Mouse (Mus musculus) embryo, embryonic 10.5 days (tissue): ENCODE results near the gene Fbxw5.
"Not testable (repeated sequence)": the region's sequence is repeated elsewhere in the genome, so short reads cannot be mapped to it uniquely, and the experiment has no call there.

Source experiments
- DNase-seq: peaks from one replicate; pipeline ENCODE4 v3.0.0-alpha.2; 2015; ENCODE audit warnings: low spot score

Gene Fbxw5

DNA sequence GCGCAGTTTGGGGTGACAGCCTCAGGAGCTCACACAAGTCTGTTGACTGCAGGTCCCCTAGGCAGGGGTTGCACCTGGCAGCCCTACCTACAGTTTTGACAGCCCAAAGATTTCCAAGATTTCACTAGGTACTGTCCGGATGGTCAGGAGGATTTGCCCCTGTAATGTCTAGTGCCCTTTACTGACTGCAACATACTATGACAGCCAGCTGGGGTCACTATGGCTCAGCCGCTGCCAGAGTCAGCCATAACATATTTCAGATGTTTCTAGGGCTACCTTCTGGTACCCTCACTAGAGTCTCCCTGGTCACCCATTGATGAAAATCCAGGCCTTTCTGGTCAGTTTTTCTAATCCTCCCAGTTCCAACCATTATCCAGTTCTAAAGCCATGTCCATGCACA lies 9.4 kb downstream of the Fbxw5 start:
- DNase-seq = no peak

DNA sequence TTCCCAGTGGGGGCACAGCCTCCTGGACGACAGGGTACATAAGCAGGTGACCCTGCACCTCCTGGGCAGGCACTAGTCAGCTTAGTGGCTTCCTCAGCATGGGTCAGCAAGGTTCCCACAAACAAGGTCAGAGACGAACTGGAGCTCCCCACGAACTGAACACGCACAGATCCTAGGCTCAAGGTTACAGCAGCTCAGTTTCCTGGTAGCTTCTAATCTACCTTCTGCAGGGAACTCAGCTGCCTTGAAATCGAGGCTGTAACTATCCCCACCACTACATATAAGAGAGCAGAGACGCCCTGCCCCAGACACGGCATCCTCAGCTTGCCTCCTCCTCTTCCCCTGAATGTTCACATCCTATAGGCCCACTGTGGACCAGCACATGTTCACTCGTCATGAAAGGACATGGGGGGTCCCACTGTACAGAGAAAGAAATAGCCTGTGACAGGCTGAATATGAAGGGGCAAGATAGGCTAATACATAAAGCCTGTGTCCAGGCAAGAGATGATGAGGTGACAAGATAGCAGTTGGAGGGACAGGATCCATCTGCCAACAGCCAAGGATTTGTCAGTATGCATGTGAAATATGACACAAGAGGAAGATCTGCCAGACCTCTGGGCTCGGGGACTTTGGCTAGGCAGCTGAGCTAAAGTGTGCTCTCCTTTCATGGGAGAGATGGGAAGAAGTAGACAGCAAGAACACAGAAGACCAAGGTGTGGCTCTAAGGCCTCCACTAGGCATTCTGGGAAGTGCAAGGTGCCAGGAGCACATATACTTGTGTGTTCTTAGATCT lies 26.2 kb downstream of the Fbxw5 start:
- DNase-seq = no peak

DNA sequence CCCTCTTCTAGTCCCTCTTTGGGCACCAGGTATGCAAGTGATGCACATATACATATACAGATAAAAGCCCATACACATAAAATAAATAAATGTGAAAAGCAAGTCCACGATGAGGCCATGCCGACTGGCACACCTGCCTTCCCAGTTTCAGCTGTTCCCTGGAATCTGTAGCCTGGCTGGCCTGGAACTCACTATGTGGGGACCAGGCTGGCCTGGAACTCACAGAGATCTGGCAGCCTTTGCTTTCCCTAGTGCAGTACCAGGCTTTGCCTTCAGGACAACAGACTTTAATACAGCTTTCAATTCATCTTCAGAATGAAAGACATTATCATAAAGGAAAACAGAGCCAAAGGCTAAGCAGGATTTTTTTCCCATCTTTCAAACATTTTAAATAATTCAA lies 33.2 kb downstream of the Fbxw5 start:
- DNase-seq = no peak

DNA sequence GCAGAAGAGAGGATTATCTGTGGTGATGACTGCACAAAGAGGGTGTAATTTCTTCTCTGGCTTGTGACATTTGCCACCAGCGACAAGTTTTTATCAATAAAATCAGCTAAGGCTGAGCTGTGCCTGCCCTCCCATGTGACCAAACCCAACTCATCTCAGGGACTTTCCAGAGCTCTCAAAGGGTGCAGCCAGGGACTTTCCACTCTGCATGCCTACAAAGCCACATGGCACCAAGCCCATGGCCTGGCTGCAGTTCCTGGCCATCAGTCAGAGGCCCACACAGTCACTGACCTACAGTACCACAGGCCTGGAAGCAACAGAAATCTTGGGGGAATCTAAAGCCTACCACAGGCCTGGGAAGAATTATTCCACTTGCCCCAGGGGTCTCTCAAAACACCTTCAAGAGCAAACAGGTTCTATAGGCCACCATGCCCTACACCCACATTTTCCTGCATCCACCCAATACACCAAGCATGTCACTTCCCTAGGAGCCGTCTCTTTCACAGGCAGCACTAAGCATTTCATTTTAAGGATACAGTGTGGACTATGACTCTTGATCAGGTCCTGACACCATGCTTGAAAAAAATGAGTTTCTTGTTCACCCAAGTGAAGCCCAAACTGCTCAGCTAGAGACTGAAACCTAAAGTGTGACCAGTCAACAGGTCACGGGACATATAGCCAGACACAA lies 33.8 kb downstream of the Fbxw5 start:
- DNase-seq = no peak

DNA sequence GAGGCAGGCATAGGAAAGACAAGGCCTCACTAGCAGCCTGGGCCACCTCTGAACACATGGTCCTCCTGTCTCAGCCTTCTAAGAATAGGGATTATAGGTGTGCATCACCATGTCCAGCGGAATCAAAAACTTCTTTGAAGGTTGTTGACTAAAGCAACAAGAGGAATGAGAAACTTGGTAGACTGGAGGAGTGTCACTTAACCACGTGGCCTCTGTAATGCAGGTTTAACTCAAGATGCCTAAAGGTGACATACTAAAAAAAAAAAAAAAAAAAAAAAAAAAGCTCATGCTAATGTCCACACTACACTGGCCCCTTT lies 34.3 kb downstream of the Fbxw5 start:
- DNase-seq = no peak

DNA sequence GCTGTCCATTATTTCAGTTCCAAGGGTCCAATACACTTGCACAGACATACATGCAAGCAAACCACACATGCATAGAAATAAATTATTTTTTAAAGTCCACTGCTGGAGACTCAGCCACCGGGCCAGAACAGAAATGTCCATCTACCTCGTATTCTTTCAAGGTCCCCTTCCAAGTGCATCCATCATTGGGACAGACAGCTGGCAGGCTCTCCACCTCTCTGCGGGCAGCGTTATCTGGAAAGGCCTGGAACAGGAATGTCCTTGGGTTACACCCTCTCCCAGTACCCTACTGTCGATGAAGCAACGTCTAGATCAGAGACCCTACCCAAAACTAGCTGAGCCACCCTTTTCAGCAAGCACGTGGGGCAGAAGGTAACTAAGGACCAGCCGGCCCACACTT lies 36.0 kb downstream of the Fbxw5 start:
- no peak for DNase-seq

DNA sequence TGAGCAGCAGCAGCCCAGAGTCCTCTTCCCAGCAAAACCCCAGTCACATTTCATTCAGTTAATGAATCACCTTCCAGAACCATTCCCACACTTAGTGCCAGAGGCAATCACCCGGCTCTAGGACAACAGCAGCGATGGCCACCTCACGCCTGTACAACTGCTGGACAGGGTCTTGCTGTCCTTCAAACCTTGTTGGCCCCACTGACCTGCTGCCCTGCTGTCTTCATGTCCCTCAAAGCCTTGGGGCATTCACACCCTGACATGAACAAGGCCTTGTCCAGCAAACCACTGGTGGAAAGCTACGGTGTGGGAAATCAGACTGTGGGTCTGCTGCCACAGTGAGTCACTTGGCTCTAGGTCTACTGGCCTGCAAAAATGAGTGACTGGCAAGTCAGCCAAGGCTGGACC lies 40.0 kb downstream of the Fbxw5 start:
- no peak for DNase-seq

DNA sequence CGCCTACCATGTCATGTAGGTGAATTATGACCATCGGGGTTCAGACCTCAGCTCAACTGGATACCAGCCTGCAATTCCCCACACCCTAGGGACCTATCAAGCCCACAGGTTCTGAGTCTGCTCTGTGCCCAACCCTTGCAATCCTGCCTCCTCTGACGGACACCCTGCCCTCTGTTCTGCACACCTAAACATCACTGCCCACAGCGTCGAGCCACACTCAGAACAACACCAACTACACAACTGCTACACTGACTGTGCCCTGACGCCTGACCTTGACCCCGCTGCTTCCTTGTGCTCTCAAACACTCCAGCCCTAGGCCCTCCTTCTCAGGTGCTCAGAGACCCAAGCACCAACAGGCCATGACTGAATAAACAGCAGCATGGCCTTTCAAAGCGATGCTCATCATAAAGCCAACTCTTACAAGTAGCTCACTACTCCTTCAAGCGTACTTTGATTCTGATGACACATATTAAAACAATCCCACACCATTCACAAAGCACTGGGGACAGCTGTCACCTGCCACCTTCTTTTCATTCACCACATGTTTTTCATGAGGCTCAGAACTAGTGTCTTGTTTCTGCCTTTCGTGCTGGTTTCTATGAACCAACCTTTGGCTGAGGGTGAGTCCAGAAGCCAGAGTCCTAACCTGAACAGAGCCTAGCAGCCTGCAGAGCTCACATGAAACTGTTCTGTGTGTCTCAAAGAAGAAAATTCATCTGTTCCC lies 41.3 kb downstream of the Fbxw5 start:
- no peak for DNase-seq

DNA sequence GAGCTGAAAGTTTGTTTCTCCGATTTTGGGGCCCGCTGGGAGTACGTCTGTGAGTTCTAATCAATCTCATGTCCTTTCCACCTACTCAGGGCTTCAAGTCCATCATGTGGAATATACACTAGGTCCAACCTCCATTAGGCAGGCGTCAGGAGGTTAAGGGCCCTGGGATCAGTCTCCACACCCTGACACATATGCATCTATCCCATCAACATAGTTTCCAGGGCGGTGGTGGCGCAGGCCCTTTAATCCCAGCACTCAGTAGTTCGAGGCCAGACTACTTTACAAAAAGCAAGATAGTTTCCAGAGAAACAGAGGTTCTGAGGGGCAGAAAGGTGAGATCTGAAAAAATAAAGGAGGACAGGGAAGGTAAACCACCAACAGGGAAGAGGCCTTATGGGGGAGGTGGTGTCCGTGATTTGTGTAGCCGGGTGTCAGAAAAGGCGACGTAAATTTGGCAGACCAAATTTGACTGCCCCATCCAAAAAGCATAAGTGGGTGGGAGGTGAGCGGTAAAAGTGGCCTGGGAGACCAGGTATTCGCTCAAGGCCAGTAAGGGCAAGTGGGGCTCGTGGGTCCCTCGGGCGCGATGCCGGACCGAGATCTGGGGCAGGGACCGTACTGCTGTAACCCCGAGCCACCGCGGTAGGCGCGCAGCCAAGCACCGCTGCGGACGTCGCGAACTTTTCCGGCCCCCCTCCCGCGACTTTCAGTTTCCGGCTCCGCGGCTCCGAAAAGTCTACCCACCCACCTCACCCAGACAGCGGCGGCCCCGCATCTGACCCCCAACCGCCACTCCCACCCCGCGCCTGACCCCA lies 45.7 kb downstream of the Fbxw5 start:
- no peak for DNase-seq

DNA sequence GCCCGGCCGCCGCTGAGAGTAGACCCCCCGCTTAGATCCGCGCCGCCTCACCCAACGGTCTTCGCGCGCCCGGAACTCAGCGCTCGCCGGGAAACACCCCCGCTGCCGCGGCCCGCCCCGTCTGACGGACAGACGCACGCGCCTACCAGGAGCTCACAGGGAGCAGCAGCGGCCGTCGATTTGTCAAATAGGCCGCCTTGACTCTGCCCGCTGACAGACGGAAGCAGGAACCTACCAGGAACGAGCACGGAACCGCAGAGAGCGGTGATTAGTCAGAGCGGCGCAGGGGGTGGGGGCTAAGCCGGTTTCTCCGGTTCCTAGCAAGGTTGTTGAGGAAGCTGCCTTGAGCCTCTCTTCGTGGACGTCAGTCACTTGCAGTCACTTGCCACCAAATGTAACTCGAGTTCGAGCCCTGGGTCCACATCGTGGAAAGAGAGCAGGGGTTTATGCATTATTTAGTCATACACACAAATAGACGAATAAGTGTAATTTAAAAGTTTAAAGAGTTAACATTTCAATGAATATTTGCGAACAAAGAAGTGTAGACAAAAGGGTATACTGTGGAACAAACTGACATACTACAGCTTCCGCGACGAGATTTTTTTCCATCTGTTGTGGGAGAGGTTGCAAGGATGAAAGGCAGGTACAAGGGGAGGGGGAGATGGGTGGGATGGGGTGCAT lies 46.4 kb downstream of the Fbxw5 start, which contains the start of gene Traf2:
TSS of gene Traf2 (minus strand) at position 130 of the 681 bp plus-strand sequence.
- peak; percentile 99 for DNase-seq

DNA sequence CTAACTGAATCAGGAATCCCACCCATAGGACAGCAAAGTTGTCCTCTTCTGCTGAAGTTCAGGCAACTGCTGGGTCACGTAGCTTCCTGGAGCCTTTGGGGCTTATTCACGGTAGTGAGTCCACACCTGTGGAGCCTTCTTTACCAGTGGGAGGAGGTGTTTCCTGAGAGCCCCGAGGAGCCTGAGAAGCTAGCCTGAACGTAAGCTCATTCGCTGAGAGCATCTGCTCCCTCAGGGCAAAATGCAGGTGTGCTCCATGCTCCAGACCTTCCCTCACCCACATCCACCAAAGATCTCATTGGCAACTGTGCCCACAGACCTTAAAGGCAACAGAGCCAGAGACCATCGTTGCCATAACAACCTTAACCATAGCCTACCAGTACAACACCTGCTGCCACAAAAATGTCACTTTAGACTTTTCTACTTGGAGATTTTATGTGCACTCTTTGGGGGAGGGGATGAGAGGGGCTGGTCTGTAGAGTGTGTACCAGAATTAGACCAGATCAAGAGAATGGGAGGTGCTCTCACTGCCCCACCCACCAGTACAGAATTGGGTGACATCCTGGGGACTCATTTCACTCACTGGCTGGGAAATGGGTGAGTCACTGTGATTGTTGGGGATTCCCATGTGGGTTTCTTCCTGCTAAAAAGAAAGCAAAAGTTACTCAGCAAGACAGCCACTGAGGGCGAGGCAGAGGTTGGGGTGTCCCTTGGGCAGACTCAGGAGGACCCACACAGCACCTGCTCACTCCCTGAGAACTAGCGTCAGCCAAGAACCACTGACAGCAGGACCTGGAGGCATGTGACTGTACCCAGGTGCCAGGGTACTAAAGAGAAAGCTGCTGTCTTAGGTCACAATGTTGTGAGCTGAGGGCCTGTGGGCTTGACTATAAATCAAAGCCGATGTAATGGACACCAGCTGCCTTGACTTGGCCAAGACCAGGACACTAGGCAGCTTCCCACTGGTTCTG lies 48.8 kb downstream of the Fbxw5 start:
- no peak for DNase-seq

DNA sequence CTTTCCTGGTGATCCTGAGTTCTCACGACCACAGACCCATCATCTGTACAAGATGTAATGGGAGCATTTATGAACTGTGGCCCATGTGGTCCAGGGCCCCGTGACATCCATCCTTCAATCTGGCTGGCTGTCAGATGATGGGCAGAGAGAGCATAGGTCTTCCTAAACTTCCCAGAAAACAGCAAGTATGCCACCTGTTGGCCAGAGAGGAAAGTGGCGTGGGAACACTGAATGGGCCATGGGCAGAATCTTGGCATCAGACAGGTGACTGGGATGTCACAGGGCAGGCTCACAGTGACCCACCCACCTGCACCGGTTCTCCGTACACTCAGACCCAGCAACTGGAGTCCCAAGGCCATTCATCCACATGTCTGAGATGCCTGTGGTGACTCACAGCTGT lies 50.6 kb downstream of the Fbxw5 start:
- peak; percentile 64 for DNase-seq

DNA sequence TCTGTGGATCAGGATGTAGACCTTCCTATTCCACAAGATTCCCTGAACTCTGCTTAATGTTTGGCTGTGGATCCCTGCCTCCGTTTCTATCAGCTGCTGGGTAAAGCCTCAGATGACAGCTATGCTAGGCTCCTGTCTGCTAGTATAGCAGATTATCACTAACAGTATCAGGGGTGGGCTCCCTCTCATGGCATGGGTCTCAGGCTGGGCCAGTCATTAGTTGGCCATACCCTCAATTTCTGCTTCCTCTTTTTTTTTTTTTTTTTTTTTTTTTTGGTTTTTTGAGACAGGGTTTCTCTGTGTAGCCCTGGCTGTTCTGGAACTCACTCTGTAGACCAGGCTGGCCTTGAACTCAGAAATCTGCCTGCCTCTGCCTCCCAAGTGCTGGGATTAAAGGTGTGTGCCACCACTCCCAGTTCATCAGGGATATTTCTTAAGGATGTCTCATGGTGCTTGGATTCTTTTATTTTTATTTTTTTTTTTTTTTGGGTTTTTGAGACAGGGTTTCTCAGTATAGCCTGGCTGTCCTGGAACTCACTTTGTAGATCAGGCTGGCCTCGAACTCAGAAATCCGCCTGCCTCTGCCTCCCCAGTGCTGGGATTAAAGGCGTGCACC lies 52.7 kb downstream of the Fbxw5 start:
- not testable (repeated sequence) for DNase-seq
